Mouse (Mus musculus): ENCODE results near the gene Avpr1b. TPM values are rescaled to one million over a fixed set of nuclear protein-coding genes. Genes with fewer than 3 reads are reported as not detected.
A peak's percentile ranks its signal among the peaks of the same experiment; 100 is the strongest.
"Not testable (repeated sequence)": the region's sequence is repeated elsewhere in the genome, so short reads cannot be mapped to it uniquely, and the experiment has no call there.

The Avpr1b gene
- polyA plus RNA-seq, 1 experiment from 2014 or later, result not detected

GRCm38 (mm10) chr1:131624175-131624835, 25.3 kb downstream of the Avpr1b start:
- WGBS, result 54% methylated on average over 3 of the region's 3 CpGs
- no peak for ATAC-seq (replicated peaks; ENCODE audit: low FRiP score)
- H3K9me3 ChIP-seq (replicated peaks), result no peaks in the 10 kb centered on the region
- no peak overlapping the region for H3K4me3 ChIP-seq (replicated peaks)
- no peaks in the 10 kb centered on the region for H3K27me3 ChIP-seq
- H3K4me2 ChIP-seq, result no peak overlapping the region
- H3K27ac ChIP-seq, result no peak overlapping the region
- no peaks in the 10 kb centered on the region for H3K36me3 ChIP-seq
- H3K9ac ChIP-seq, result no peak overlapping the region
- H3K4me1 ChIP-seq, result no peaks in the 10 kb centered on the region

- Histone ChIP-seq H3K4me1 (no peaks in the 10 kb centered on the region), H3K27me3 (no peaks in the 10 kb centered on the region), H3K9ac (no peak overlapping the region), H3K27ac (no peak overlapping the region), H3K9me3 (replicated peaks) (no peaks in the 10 kb centered on the region), H3K36me3 (no peaks in the 10 kb centered on the region), H3K4me2 (no peak overlapping the region), H3K4me3 (replicated peaks) (no peak overlapping the region)
- ATAC-seq (replicated peaks; ENCODE audit: low FRiP score), result no peak
- WGBS, result 90% methylated on average over 6 of the region's 6 CpGs
These were observed 27.2 kb downstream of the Avpr1b start for GRCm38 (mm10) chr1:131626200-131626599.

GRCm38 (mm10) chr1:131632216-131632615, 33.2 kb downstream of the Avpr1b start:
- WGBS, result 73% methylated on average over 6 of the region's 6 CpGs

GRCm38 (mm10) chr1:131634495-131634894, 35.5 kb downstream of the Avpr1b start:
- H3K4me1 ChIP-seq, result no peaks in the 10 kb centered on the region
- no peak overlapping the region for H3K9ac ChIP-seq
- no peaks in the 10 kb centered on the region for H3K9me3 ChIP-seq (replicated peaks)
- H3K36me3 ChIP-seq, result no peaks in the 10 kb centered on the region
- H3K4me3 ChIP-seq (replicated peaks), result no peak overlapping the region
- no peak overlapping the region for H3K27ac ChIP-seq
- H3K27me3 ChIP-seq, result no peaks in the 10 kb centered on the region
- ATAC-seq (replicated peaks; ENCODE audit: low FRiP score), result no peak
- H3K4me2 ChIP-seq, result no peak overlapping the region

More at GRCm38 (mm10) chr1:131632216-131632615, 33.2 kb downstream of the Avpr1b start:
- H3K4me1 ChIP-seq; H3K4me3 ChIP-seq (replicated peaks); H3K36me3 ChIP-seq; H3K9ac ChIP-seq; H3K4me2 ChIP-seq; ATAC-seq (replicated peaks; ENCODE audit: low FRiP score); H3K9me3 ChIP-seq (replicated peaks); H3K27ac ChIP-seq; H3K27me3 ChIP-seq: not testable (repeated sequence)

- Histone ChIP-seq H3K4me2 (no peak within 1 kb of the TSS), H3K9ac (no peak within 1 kb of the TSS), H3K27ac (no peak within 1 kb of the TSS), H3K4me1 (no peaks in the 10 kb centered on the region), H3K9me3 (replicated peaks) (no peaks in the 10 kb centered on the region), H3K27me3 (no peaks in the 10 kb centered on the region), H3K4me3 (replicated peaks) (no peak within 1 kb of the TSS), H3K36me3 (no peaks in the 10 kb centered on the region)
- 0 out of 2 replicates have a peak, but pooled peaks have one; percentile 43 for ATAC-seq (replicated peaks; ENCODE audit: low FRiP score)
- 80% methylated on average over 9 of the region's 9 CpGs for WGBS
These were observed 38.9 kb downstream of the Avpr1b start, which contains the start of gene Ctse for GRCm38 (mm10) chr1:131637791-131638540. Gene Ctse, plus strand, starts transcription at chr1:131638306.

GRCm38 (mm10) chr1:131638541-131639421, 39.7 kb downstream of the Avpr1b start:
- Histone ChIP-seq H3K27ac (no peak overlapping the region), H3K4me2 (no peak overlapping the region), H3K36me3 (no peaks in the 10 kb centered on the region), H3K4me1 (no peaks in the 10 kb centered on the region), H3K27me3 (no peaks in the 10 kb centered on the region), H3K9ac (no peak overlapping the region), H3K4me3 (replicated peaks) (no peak overlapping the region), H3K9me3 (replicated peaks) (no peaks in the 10 kb centered on the region)
- no peak for ATAC-seq (replicated peaks; ENCODE audit: low FRiP score)
- 84% methylated on average over 9 of the region's 9 CpGs for WGBS

GRCm38 (mm10) chr1:131640062-131640461, 41.0 kb downstream of the Avpr1b start:
- H3K9ac ChIP-seq, result no peak overlapping the region
- H3K4me3 ChIP-seq (replicated peaks), result no peak overlapping the region
- H3K27me3 ChIP-seq, result no peaks in the 10 kb centered on the region
- H3K9me3 ChIP-seq (replicated peaks), result no peaks in the 10 kb centered on the region
- WGBS, result 80% methylated on average over 4 of the region's 4 CpGs
- H3K36me3 ChIP-seq, result no peaks in the 10 kb centered on the region
- H3K4me2 ChIP-seq, result no peak overlapping the region
- no peak overlapping the region for H3K27ac ChIP-seq
- no peak for ATAC-seq (replicated peaks; ENCODE audit: low FRiP score)
- H3K4me1 ChIP-seq, result no peaks in the 10 kb centered on the region

GRCm38 (mm10) chr1:131641565-131641964, 42.5 kb downstream of the Avpr1b start:
- Histone ChIP-seq H3K9ac (no peak overlapping the region), H3K9me3 (replicated peaks) (no peaks in the 10 kb centered on the region), H3K27ac (no peak overlapping the region), H3K4me3 (replicated peaks) (no peak overlapping the region), H3K36me3 (no peaks in the 10 kb centered on the region), H3K27me3 (no peaks in the 10 kb centered on the region), H3K4me1 (no peaks in the 10 kb centered on the region), H3K4me2 (no peak overlapping the region)
- WGBS, result 92% methylated on average over 13 of the region's 13 CpGs
- ATAC-seq (replicated peaks; ENCODE audit: low FRiP score), result no peak

GRCm38 (mm10) chr1:131642251-131642650, 43.2 kb downstream of the Avpr1b start:
- Histone ChIP-seq H3K4me3 (replicated peaks) (no peak overlapping the region), H3K27me3 (no peaks in the 10 kb centered on the region), H3K27ac (no peak overlapping the region), H3K4me2 (no peak overlapping the region), H3K36me3 (no peaks in the 10 kb centered on the region), H3K9ac (no peak overlapping the region), H3K4me1 (no peaks in the 10 kb centered on the region), H3K9me3 (replicated peaks) (no peaks in the 10 kb centered on the region)
- ATAC-seq (replicated peaks; ENCODE audit: low FRiP score), result no peak
- WGBS, result 95% methylated on average over 2 of the region's 2 CpGs

GRCm38 (mm10) chr1:131652670-131653443, 53.8 kb downstream of the Avpr1b start:
- no peaks in the 10 kb centered on the region for H3K9me3 ChIP-seq (replicated peaks)
- no peak overlapping the region for H3K9ac ChIP-seq
- no peaks in the 10 kb centered on the region for H3K27me3 ChIP-seq
- no peak overlapping the region for H3K27ac ChIP-seq
- WGBS, result 79% methylated on average over 12 of the region's 12 CpGs
- no peaks in the 10 kb centered on the region for H3K36me3 ChIP-seq
- no peak for ATAC-seq (replicated peaks; ENCODE audit: low FRiP score)
- H3K4me2 ChIP-seq, result no peak overlapping the region
- no peak overlapping the region for H3K4me3 ChIP-seq (replicated peaks)
- H3K4me1 ChIP-seq, result peaks cover 7% of the 10 kb centered on the region

- Histone ChIP-seq H3K27ac (no peak overlapping the region), H3K4me2 (no peak overlapping the region), H3K4me1 (peaks cover 8% of the 10 kb centered on the region), H3K27me3 (no peaks in the 10 kb centered on the region), H3K9ac (no peak overlapping the region), H3K4me3 (replicated peaks) (no peak overlapping the region), H3K36me3 (no peaks in the 10 kb centered on the region), H3K9me3 (replicated peaks) (no peaks in the 10 kb centered on the region)
- 82% methylated on average over 6 of the region's 6 CpGs for WGBS
- ATAC-seq (replicated peaks; ENCODE audit: low FRiP score), result no peak
These were observed 56.6 kb downstream of the Avpr1b start for GRCm38 (mm10) chr1:131655601-131656000.

Data from kidney, embryonic 15.5 days (tissue).